Mouse (Mus musculus) B cell, adult 67 days (primary cell): Measurements from ENCODE around the gene Uqcr11. TPM values are rescaled to one million over a fixed set of nuclear protein-coding genes. Genes with fewer than 3 reads are reported as not detected.

Experiments
- total RNA-seq, 2 experiments: library from RNA; stranded (reverse); gene quantifications; 4 replicates each; pipeline ENCODE4 v1.2.4; 2023

Uqcr11 gene
- total RNA-seq, result 10 to 100 TPM; 69.0 to 71.6 TPM

DNA sequence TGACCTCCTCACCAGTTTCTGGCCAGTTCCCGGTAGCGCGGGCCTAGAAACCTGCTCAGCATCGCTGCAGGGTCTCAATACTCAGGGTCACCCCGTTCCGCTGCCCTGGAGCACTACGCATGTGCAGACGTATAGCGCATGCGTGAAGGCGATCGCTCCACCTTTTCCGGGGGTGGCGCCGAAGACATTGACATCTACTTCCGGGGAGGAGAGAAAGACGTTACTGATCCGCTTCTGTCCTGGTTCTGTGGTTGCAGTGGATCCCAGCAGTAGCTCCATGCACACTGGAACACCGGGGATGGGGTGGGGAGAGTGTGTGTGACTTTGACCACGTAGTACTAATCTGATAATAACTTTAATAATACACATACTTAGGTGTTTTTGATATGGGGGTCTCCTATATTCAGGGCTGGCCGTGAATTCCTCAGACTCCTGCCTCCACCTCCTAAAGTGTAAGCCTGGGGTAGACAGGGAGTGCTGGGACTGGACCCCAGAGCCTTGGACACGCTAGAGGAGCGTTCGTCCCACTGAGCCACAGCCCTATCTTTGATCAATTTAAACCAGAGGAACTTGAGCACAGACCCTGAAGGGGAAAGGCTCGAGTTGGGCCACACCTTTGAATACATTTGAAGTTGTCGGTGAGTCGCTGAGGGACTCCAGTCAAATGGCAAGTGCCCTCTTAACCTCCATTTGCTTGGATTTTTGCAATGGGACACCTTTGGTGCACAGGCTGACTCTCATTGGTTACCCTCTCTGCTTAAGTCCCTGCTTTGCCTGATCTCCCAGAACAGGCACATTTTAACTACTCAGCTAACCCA lies at the start of gene Uqcr11:
Uqcr11 (minus strand) TSS at position 147 of the 818 bp plus-strand sequence.

DNA sequence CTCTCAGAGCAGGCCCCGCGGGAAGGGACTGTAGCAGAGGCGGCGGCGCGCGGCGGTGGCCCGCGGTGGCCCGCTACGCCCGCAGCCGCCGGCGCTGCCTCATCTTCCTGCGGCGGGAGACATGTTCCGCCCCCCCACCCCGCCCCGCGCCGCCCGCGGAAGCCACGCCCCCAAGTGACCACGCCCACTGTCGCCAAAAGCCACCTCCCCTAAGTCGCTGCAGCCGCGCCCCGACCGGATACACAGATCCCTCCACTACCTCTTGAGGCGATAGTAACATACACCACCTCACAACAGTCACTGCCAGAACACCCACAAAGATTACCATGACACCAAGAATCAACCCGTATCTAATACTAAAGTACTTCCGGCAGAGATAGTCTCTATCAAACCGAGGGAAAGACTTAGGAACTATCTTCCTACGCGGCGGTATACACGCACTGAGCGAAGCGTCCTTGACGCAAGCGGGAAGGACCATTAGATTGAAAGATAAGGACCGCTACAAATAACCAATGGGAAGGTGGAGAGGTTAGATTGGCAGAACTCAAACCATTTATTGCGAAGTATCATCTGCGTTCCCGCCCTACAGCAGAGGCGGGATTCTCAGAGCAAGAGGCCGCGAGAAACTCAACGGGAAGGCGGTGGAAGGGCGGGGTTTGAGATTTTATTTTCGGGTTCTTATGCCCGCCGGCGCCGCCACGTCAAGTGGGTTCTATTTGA lies 27.0 kb upstream of the Uqcr11 start, which contains the start of gene Tcf3:
Tcf3 (minus strand) TSS at position 135 of the 720 bp plus-strand sequence.

DNA sequence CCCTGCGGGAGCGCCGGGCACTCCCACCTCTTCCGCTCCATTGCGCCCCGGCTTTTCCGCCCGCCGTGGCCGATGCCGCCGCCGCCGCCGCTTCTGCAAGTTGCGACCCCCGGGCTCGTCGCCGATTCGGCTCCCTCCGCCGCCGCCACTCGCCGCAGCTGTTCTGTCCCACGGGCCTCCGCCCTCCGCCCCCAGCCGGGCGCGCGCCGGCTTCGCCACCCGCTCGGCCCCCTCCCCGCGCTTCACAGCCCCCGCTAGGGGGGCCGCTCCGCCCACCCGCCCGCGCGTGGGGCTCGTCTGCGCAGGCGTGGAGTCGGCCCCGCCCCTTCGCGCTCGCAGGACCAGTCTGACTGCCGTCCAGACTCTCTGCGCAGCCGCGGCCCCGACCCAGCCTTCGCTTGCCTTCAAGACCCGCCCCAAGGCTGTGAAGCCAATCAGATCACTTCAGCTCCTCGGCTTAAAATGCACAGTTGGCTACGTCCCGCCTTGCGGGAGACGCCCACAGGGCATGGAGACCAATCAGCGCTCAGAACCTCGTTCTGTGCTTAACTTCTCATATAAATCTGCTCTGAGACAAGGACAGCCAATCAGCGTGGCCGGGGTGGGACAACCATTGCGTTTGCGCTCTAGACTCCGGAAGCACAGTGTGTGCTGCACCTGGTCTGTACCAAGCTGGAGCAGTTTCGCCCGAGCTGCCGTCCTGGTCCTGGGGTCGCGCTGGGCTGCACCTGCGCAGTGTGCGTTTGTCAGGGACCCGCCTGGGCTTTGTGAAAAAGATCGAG lies 7.2 kb downstream of the Uqcr11 start, which contains the start of gene Mbd3:
Mbd3 (minus strand) TSS at position 360 of the 782 bp plus-strand sequence.

DNA sequence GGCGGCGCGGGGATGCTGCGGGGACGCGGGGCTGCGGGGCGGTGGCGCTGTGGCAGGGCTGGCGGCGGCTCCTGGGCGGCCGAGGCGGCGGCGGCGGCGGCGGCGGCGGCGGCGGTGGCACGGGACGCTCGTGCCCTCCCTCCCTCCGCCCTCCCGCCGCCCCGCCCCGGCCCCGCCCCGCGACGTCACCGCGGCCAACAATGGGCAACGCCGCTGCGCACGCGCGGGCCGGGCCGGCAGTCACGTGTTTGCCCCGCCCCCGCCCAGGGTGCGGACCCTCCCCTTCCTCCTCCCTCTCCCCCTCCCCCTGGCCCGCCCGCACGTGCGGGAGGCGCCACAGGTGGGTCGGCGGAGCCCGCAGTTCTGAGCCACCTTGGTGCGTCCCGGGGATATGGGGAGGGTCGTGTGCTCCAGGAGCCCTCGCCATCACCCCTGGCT lies 19.1 kb downstream of the Uqcr11 start, which contains the start of gene Mex3d:
Mex3d (minus strand) TSS at position 138 of the 438 bp plus-strand sequence.

DNA sequence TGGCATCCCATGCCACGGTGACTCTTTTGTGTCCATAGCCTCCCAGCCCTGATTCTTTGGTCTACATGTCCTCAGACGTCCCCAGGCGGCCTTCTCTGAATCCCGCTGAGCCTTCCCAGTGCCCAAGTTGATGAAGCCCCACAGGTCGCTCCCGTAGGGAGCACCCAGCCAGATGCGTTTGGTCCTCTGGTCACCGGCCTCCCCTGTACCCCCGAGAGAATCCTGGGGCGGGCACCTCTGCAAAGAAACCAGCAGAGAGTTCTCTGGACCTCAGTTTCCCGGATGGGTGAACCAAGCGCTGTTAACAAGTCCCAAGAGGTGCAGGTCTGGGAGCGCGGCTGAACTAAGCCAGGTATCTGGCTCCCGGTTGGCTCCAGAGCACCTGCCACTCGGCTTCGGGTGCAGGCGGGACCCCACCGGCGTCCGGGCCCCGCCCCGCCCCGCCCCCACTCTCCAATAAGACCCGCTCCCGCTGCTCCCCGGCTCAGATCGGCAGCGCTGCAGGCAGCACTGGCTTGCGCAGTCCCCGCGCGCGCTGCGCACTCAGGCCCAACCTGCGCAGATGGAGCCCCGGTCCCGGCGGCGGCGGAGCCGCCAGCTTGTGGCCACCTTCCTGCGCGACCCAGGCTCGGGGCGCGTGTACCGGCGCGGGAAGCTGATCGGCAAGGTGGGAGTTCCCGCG lies 50.5 kb downstream of the Uqcr11 start, which contains the start of gene Plk5:
Plk5 (plus strand) TSS at position 459 of the 682 bp plus-strand sequence.

Other genes starting within 250 kb of the Uqcr11 start
- 100 to 1,000 TPM; 152 to 252 TPM for gene Cirbp, start 240.8 kb downstream of the Uqcr11 start, total RNA-seq
- gene 1600002K03Rik, start 233.9 kb downstream of the Uqcr11 start, total RNA-seq, result 10 to 100 TPM in 1 of 2 experiments, 1 to 10 TPM in 1; 9.9 to 13.1 TPM
- under 1 TPM in 1 of 2 experiments, not detected in 1; 0.42 TPM for gene Efna2, start 227.3 kb downstream of the Uqcr11 start, total RNA-seq
- 10 to 100 TPM; 79.2 to 79.3 TPM for gene Mum1, start 180.4 kb downstream of the Uqcr11 start, total RNA-seq
- 100 to 1,000 TPM in 1 of 2 experiments, 10 to 100 TPM in 1; 98.1 to 106 TPM for gene Ndufs7, start 157.7 kb downstream of the Uqcr11 start, total RNA-seq
- gene Gamt, start 145.8 kb downstream of the Uqcr11 start, total RNA-seq, result 1 to 10 TPM; 1.2 to 3.8 TPM
- gene Dazap1, start 145.3 kb downstream of the Uqcr11 start, total RNA-seq, result 100 to 1,000 TPM; 147 to 159 TPM
- 1,000 to 10,000 TPM; 2,823 to 2,836 TPM for gene Rps15, start 114.4 kb downstream of the Uqcr11 start, total RNA-seq
- under 1 TPM; 0.24 to 0.35 TPM for gene Apc2, start 110.9 kb downstream of the Uqcr11 start, total RNA-seq
- gene 2310011J03Rik, start 86.3 kb downstream of the Uqcr11 start, total RNA-seq, result 10 to 100 TPM; 27.6 to 32.1 TPM
- 1 to 10 TPM; 1.0 to 1.1 TPM for gene Pcsk4, start 77.3 kb downstream of the Uqcr11 start, total RNA-seq
- under 1 TPM in 1 of 2 experiments, not detected in 1; 0.26 TPM for gene Reep6, start 76.9 kb downstream of the Uqcr11 start, total RNA-seq
- not detected for gene Adamtsl5, start 58.4 kb downstream of the Uqcr11 start, total RNA-seq
- not detected for gene Plk5, start 50.4 kb downstream of the Uqcr11 start, total RNA-seq
- gene Mex3d, start 19.2 kb downstream of the Uqcr11 start, total RNA-seq, result 1 to 10 TPM; 8.4 to 9.4 TPM
- gene Mbd3, start 7.3 kb downstream of the Uqcr11 start, total RNA-seq, result 100 to 1,000 TPM in 1 of 2 experiments, 10 to 100 TPM in 1; 99.8 to 108 TPM
- 100 to 1,000 TPM; 202 to 212 TPM for gene Tcf3, start 26.8 kb upstream of the Uqcr11 start, total RNA-seq
- gene Onecut3, start 88.0 kb upstream of the Uqcr11 start, total RNA-seq, result not detected
- gene Atp8b3, start 132.3 kb upstream of the Uqcr11 start, total RNA-seq, result not detected
- gene Rexo1, start 154.7 kb upstream of the Uqcr11 start, total RNA-seq, result 100 to 1,000 TPM; 117 to 120 TPM
- 10 to 100 TPM; 32.4 to 32.5 TPM for gene Klf16, start 170.5 kb upstream of the Uqcr11 start, total RNA-seq
- gene Abhd17a, start 183.5 kb upstream of the Uqcr11 start, total RNA-seq, result 100 to 1,000 TPM; 111 to 117 TPM
- 10 to 100 TPM; 54.1 to 64.9 TPM for gene Scamp4, start 196.0 kb upstream of the Uqcr11 start, total RNA-seq
- 10 to 100 TPM in 1 of 2 experiments, 1 to 10 TPM in 1; 6.4 to 13.3 TPM for gene Adat3, start 196.1 kb upstream of the Uqcr11 start, total RNA-seq
- gene Gm49322, start 199.2 kb upstream of the Uqcr11 start, total RNA-seq, result 10 to 100 TPM in 1 of 2 experiments, 1 to 10 TPM in 1; 9.1 to 10.4 TPM
- 100 to 1,000 TPM; 203 to 222 TPM for gene Csnk1g2, start 216.0 kb upstream of the Uqcr11 start, total RNA-seq